Mouse (Mus musculus) layer of hippocampus, adult 9-10 months (tissue): ENCODE results near the gene Slc4a3.

ENCODE experiments used
- DNase-seq: peaks from one replicate; pipeline ENCODE4 v3.0.0; 2022; ENCODE audit warnings: low spot score

Gene Slc4a3

DNA sequence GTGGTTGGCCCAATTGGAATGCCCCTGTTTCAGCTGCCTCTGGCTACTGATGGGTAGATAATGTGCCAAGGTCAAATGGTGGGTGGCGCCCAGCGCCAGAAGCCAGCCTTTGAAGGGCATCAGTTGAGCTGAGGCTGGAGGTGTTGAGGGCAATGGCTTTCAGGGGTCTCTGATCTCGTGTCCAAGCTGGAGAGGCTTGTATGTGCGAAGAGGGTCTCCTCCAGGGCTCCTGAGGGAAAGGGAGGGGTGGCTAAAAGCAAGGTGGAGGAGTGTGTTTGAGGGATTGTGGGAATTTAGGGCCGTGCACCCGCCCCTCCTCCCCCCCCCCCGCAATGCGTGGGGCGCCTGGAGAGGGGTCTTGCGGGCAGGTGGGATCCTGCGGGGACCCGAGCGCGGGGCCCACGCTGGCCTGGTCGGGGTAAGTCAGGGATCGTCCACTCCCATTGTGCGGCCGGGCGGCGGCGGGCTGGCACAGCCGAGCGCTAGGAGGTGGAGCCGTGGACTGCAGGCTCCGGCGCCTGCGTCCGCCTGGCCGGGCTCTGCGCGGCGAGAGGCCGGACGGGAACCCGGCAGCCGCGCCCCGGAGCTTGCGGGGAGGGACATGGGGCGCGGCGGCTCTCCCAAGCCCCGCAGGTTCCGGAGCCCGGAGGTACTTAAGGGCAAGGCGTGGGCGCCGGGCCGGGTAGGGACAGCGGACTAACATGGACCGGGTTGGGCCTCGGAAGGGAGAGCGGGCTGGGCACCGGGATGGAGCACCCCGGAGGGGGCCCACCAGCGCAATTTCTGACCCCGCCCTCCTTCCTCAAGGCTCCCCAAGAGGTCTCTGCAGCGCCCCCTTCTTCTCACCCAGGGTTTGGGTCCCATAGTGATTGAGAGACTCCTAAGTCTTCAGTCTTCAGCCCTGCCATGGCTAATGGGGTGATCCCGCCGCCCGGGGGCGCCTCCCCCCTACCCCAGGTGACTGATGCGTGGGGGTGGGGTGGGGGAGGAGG, at the start of gene Slc4a3:
Gene Slc4a3, plus strand, starts transcription at position 302 of the 992 bp plus-strand sequence.
- no peak for DNase-seq

GRCm38 (mm10) chr1:75498897-75499296, 47.2 kb upstream of the Slc4a3 start:
- no peak for DNase-seq

GRCm38 (mm10) chr1:75499441-75499840, 46.6 kb upstream of the Slc4a3 start:
- DNase-seq, result no peak

- DNase-seq, result no peak
Observed at GRCm38 (mm10) chr1:75501905-75502304, 44.2 kb upstream of the Slc4a3 start.

DNA sequence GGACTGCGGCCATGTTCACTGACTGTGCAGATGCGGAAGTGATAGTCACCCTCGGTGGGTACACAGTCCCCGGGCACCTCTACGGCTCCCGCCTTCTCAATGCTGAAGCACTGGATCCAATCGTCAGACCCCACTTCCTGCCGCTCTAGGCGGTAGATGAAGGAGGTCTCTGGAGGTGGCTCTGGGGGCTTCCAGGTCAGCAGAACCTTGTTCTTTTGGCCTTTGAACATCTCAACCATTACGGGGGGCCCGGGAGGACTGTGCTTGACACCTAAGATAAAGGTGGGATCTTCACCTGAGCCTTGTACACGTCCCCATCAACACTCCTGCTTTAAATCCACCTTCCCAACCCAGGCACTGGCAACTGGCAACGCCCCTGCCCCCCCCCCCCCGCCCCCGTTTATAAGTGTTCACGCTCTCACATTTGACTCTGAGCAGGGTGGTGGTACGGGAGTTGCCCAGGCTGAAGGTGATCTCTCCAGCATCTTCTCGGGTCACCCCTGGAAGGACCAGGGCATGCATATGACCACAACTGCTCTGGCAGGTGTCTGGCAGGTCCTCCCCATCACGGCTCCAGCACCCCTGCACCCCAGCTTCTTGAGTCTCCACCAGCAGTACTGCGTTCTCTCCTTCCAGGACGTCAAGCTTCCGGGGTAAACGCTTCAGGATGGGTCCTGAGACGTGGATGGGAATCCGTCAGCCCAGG, 43.0 kb upstream of the Slc4a3 start:
- no peak for DNase-seq

DNA sequence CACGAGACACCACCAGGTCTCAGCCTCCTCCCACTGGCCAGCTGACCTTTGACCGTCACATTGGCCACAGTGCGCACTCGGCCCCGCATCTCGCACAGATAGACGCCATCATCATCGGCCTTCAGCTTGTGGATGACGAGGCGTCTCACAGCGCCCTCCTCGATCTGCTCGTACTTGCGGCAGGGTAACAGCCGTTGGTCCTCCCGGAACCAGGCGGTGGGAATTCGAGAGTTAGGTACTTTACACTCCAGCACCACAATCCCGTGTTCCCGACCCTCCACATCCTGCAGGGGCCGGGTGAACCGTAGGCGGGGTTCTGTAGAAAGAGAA, 42.5 kb upstream of the Slc4a3 start:
- no peak for DNase-seq

- DNase-seq, result no peak
Observed at GRCm38 (mm10) chr1:75504256-75505045, 41.6 kb upstream of the Slc4a3 start.

DNA sequence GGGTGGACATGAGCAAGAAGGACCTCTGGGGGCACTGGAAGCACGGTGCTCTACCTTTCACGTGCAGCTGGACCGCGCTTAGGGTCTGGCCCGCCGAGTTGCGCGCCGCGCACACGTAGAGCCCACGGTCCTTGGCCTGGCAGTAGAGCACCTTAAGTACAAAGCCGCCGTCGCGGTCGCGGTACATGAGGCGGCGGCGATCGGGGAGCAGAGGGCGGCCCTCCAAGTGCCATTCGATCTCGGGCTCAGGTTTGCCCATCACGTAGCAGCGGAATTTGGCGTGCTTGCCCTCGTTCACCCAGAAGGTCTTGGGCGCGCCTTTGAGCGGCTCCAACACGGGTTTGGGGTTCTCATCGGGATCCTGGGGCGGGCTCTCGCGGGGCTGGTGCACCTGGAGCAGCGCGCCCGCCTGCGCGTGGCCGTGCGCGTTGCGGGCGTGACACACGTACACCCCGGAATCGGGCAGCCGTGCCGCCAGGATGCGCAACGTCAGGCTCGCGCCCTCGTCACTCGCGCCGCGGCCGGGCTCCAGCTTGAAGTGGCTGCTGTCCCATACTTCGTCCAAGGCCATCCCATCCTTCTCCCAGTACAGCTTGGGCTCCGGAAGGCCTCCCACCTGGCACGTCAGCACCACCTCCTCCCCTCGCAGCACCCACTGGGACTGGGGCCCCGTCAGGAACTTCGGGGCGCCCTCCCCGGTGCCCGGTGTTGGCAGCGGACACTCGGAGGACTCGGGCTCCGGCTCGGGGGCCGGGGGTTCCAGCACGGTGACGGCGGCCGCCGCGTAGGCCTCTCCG, 40.7 kb upstream of the Slc4a3 start:
- no peak for DNase-seq

DNA sequence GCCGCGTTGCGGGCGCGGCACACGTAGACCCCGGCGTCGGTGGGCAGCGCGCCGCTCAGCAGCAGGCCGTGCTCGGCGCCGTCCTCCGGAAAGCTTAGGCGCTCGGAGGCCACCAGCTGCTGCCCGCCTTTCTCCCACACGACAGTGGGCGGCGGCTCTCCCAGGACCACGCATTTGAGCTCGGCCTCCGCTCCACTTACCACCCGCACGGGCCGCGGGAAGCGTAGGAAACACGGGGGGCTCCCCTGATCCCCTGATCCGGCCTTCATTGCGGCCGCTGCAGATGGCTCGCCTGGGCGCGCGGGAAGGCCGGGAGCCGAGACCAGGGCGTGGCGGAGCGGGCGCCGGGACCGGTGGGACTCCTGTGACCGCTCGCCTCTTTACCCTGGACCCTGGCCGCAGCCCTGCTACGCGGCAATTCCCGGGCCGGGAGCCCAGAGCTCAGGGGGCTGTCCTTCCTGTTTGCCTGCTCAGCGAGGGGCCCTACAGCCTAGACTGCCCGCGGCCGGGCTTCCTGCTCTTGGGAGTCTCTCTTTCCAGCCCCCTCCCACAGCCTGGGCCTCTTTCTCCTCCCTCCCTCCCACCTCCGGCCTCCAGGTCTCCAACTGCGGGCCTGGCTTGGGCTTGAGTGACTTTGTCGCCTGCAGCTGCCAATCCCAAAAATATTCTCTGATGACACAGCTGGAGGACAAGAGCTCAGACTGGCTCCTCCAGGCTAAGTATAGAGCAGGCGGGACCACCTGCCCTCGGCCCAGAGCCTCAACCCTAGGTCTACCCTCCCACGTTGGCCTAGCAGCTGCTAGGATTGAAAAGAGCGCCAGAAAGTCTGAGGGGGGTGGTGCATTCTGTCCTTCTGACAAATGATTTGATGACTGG, 39.9 kb upstream of the Slc4a3 start, which contains the start of gene Obsl1:
Gene Obsl1, minus strand, starts transcription at position 497 of the 876 bp plus-strand sequence.
- DNase-seq, result no peak

DNA sequence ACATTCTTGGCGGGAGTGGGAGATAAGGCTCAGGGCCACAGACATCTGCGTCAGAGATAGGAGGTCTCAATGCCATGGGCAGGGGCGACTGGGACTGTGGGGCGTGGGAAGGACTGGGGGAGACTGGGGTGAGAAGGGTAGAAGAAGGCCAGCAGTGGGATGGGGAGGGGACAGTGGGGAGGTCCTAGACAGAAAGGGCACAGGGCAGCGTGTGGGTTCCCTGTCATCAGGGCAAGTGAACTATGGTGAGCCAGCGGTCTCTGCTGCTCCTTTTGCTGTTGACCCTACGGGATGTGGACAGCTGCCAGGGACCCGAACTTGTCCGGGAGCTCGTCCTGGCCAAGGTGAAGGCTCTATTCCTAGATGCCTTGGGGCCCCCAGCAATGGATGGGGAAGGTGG, 39.1 kb upstream of the Slc4a3 start, which contains the start of gene Inha:
Gene Inha, plus strand, starts transcription at position 72 of the 400 bp plus-strand sequence.
- DNase-seq, result no peak

DNA sequence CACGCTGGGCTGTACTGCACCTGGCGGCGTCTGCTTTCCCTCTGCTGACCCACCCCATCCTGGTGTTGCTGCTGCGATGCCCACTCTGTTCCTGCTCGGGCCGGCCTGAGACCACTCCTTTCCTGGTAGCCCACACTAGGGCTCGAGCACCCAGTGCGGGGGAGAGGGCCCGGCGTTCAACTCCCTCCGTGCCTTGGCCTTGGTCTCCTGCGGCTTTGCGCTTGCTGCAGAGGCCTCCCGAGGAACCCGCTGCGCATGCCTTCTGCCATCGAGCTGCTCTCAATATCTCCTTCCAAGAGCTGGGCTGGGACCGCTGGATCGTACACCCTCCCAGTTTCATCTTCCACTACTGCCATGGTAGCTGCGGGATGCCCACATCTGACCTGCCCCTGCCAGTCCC, 36.5 kb upstream of the Slc4a3 start:
- DNase-seq, result no peak

DNA sequence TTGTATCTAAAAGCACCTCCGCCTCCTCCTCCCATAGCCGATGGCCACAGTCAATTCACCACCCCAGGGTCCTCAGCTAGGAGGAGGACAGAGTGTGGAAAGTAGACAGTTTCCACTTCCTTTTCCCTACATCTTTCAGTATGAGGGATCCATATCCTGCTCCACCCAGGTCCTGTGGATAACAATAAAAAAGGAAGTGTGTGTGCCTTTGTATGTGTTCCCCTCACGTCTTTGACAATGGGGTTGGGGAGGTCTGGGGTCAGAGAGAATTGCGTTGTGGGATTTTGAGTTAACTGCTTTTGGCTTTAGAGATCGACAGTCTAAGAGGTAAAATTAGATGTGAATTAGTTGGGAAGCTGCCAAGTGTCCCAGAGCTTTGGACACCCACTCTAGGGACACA, 35.9 kb upstream of the Slc4a3 start:
- no peak for DNase-seq

DNA sequence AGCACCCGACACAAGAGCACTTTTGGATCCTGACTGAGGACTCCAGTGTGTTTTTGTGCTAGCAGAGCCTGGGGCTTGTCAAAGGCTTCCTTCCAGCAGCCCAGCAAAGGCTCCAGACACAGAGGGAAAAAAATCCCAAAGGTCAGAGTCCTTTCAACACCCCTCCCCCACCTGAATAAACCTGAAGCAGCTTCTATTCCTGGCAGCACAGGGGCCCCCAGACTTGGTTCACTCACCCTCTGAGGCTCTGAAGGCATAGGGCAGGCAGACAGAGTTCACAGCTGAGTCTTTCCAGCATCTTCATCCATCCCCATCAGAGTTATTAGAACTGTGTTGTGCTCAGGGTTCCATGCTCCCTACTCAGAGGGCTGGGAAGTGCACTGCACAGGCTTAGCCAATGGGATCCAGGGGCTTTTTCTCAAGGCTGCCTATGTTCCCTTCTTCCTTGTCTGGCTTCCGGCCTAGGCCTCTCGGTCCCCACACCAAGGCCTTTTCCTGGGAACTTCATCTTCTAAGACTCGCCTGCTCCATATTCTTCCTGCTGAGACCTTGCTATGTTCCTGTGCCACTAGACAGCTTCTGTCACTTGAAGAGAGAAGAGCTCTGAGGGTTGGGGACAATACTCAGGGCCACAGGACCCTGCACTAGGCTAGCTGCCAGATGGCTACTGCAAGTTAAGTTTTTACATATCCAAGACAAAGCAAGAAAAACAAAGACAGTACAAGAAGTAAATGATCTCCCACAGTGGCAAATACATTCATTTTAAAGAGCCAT, 34.4 kb upstream of the Slc4a3 start:
- DNase-seq, result no peak

DNA sequence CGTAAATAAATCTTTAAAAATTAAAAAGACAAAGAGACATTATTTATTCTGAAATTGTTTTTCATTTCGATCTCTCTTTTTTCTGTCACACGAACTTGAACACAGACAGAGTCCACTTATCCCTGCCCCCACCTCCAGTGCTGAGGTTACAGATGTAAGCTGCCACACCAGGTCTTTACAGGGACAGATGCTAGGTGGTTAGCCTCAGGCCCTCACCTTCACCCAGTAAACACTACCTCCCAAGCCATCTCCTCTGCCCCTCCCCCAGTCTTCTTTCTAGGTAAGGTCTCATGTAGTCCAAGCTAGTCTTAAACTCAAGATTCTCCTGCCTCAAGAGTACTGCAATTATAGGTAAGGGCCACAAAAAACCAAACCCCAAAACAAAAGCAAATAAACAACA, 33.5 kb upstream of the Slc4a3 start:
- no peak for DNase-seq

DNA sequence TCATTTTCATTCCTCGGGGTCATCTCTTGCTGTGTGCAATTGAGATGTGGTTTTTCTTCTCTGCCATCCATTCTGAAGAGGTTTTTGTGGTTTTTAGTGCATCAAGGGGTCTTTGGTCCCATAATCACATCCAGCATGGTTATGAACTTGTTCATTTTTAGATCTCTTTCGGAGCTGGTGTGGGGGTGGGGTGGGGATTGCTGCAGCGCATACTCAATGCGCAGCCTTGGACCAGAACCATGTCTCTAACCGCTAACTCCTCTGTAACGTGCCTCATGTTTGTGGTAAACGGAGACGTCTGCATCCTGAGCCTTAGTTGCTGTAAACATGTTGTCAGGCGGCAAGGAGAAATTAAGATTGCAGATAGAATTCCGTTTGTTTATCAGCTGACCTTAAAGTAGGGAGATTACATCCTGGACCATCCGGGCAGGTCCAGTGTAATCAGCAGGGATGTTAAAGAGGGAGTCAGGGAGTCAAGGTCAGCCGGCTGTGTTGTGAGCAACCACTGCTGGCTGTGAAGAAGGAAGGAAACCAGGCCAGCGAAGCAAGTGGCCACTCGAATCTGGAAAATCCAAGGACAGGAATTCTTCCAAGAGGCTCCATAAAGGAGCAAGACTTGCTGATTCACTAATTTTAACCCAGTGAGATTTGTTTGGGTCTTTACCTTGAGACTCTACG, 29.2 kb upstream of the Slc4a3 start:
- DNase-seq, result no peak

DNA sequence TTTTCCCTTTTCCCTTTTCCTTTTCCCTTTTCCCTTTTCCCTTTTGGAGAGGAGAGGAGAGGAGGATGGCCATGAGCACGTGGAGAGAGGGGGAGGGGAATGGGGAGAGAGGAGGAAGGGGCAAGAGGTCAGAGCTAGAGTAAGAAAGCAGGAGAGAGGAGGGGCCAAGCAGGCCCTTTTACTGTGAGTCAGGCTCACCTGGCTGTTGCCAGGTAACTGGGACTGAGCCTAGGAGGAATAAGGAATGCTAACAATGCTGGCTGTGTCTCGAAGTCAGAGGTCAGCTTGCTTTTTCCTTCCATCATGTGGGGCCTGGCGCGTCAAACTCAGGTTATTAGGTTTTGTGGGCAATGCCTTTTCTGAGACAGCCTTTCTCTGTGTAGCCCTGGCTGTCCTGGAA, 28.1 kb upstream of the Slc4a3 start:
- DNase-seq, result no peak

- DNase-seq, result no peak
Observed at GRCm38 (mm10) chr1:75518427-75518826, 27.6 kb upstream of the Slc4a3 start.

- DNase-seq, result no peak
Observed at GRCm38 (mm10) chr1:75519576-75519975, 26.5 kb upstream of the Slc4a3 start.
